Mouse (Mus musculus) limb, embryonic 11.5 days (tissue): ENCODE data around the gene Susd2. TPM values are rescaled to one million over a fixed set of nuclear protein-coding genes. Genes with fewer than 3 reads are reported as not detected.

Source experiments
- ATAC-seq: fragments of 200-750 bp; cut with Nextera tagmentation; 2 replicates; pipeline ENCODE4 v1.8.0; 2017; ENCODE audit warnings: low read depth; ENCODE audit not compliant: insufficient number of reproducible peaks, low FRiP score, low TSS enrichment
- DNase-seq: peaks from one replicate; pipeline ENCODE4 v3.0.0-alpha.2; 2015; ENCODE audit warnings: low spot score
- H3K27ac ChIP-seq: fragments of 300-500 bp; sonication (generic); replicated peaks from 2 replicates; pipeline ENCODE4 v1.5.1; 2014; ENCODE audit warnings: low read depth, mild to moderate bottlenecking, low read length
- H3K27me3 ChIP-seq: fragments of 300-500 bp; sonication (generic); 2 replicates; pipeline ENCODE4 v1.6.1; 2014; ENCODE audit warnings: mild to moderate bottlenecking, low read length, mixed read lengths; ENCODE audit not compliant: control insufficient read depth, insufficient read depth
- H3K36me3 ChIP-seq: fragments of 300-500 bp; sonication (generic); 2 replicates; pipeline ENCODE4 v1.6.1; 2014; ENCODE audit warnings: mild to moderate bottlenecking, low read length, moderate library complexity, mixed read lengths; ENCODE audit not compliant: control insufficient read depth, insufficient read depth
- H3K4me1 ChIP-seq: fragments of 300-500 bp; sonication (generic); 2 replicates; pipeline ENCODE4 v1.6.1; 2014; ENCODE audit warnings: low read length, mixed read lengths; ENCODE audit not compliant: control insufficient read depth, insufficient read depth
- H3K4me2 ChIP-seq: fragments of 300-500 bp; sonication (generic); 2 replicates; pipeline ENCODE4 v1.6.1; 2014; ENCODE audit warnings: low read depth, mild to moderate bottlenecking, moderate library complexity; ENCODE audit not compliant: severe bottlenecking
- H3K4me3 ChIP-seq: fragments of 300-500 bp; sonication (generic); 2 replicates; pipeline ENCODE4 v1.5.1; 2014; ENCODE audit warnings: low read depth, low read length
- H3K9ac ChIP-seq: fragments of 300-500 bp; sonication (generic); 2 replicates; pipeline ENCODE4 v1.6.1; 2014; ENCODE audit warnings: mild to moderate bottlenecking, low read length
- H3K9me3 ChIP-seq: fragments of 300-500 bp; sonication (generic); 2 replicates; pipeline ENCODE4 v1.6.1; 2016; ENCODE audit warnings: low read length; ENCODE audit not compliant: control insufficient read depth
- WGBS: fragments of 180-500 bp; shearing (Covaris S2); extraction: QIAGEN DNeasy Blood & Tissue Kit; methylation state at CpG from one replicate; pipeline ENCODE4 v1.1.7; 2014; 5-methylcytosine and 5-hydroxymethylcytosine counted together
- polyA plus RNA-seq: library from polyadenylated mRNA; unstranded; fragments of >200 nt; fragmentation: Nextera tagmentation; extraction: Ambion mirVana; gene quantifications from 2 replicates; pipeline ENCODE4 v1.2.1, GENCODE M21; 2014

Susd2 gene
- polyA plus RNA-seq, 1 experiment from 2014 or later, result 1.4 TPM

DNA sequence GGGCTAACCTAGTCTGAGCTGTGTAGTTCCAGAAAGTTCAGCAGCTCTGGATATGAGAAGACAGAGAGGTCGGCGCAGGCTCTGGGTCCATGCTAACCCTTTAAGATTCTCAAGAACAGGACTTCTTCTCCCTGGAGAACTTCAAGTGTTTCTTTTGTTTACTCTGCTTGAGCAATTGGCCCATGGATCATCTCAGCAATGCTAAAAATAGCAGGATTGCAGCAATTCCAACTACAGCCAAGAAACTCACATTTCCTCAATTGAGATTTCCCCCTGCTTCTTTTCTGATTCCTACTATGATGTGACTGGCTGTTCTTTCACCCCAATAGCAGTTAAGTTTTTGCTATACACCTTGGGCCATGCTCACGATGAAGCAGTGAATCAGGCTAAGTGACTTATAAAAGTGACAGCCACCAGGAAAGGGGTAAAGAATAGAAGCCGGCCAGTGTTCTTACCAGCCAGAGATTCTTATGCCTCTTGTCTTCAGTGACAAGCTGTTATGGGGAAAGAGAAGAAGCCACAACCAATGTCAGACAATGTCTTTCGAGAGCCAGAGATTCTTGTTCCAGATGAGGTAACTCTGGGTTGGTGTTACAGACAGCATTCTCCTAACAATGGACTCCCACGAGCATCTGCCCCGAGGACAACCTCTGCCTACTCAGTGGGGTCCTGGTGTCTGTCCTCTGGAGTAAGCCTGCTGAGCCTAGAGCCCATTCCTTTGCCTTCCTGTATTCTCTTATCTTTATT, 33.2 kb upstream of the Susd2 start:
- H3K36me3 ChIP-seq, result peaks cover 2% of the 10 kb centered on the region; the same call in 1 of the 2 replicates
- 90% methylated on average over 7 of the region's 7 CpGs for WGBS
- H3K27ac ChIP-seq, result no peak overlapping the region

DNA sequence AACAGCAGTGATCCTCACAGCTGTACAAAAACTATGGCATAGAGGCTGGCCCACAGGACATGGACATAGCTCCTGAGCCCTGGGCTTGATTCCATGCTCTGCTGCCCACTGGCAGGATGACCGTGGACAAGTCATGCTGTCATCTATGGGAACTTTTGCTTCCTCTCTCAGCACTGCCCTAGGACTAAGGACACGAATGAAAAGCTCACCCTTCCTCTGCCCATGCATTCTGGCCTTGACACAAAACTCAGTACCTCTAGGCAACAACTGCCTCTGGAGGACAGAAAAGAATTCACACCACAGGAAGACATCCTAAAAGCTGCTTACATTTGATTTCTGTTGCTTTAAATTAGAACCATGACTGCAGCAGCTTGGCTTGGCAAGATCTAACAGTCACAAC, 32.5 kb upstream of the Susd2 start:
- H3K36me3 ChIP-seq, result peaks cover 2% of the 10 kb centered on the region; the same call in 1 of the 2 replicates
- ATAC-seq (no peak), DNase-seq (no peak)

More for the DNA sequence above, 33.2 kb upstream of the Susd2 start:
- Histone ChIP-seq H3K4me2 (no peak overlapping the region), H3K4me3 (no peak overlapping the region), H3K27me3 (no peaks in the 10 kb centered on the region), H3K9ac (no peak overlapping the region), H3K9me3 (no peaks in the 10 kb centered on the region), H3K4me1 (peaks cover 12% of the 10 kb centered on the region)
- DNase-seq, result no peak
- no peak for ATAC-seq

DNA sequence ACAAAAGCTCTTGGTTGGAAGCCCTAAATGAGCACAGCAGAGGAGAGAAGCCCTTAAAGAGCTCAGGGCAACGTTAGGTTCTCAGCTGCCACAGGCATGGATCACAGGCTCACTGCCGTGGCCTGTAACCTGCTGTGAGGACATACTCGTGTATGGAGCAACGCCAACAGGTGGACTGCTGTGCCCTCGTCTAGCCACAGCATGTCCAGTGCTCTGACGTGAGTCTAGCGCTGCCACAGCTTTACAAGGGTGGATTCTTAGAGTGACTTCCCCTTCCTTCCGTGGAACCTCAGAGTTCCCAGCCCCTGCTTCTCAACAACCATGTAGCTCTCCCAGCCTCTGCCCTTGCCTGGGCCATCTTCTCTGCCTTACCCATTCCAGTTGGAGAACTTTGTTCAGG, 31.8 kb upstream of the Susd2 start:
- peaks cover 12% of the 10 kb centered on the region for H3K4me1 ChIP-seq
- no peak for ATAC-seq
- no peaks in the 10 kb centered on the region for H3K27me3 ChIP-seq
- H3K4me3 ChIP-seq, result no peak overlapping the region
- no peak overlapping the region for H3K4me2 ChIP-seq
- H3K9ac ChIP-seq, result no peak overlapping the region
- no peaks in the 10 kb centered on the region for H3K9me3 ChIP-seq
- no peak for DNase-seq
- no peaks in the 10 kb centered on the region for H3K36me3 ChIP-seq
- no peak overlapping the region for H3K27ac ChIP-seq
- 72% methylated on average over 8 of the region's 8 CpGs for WGBS

More for the DNA sequence above, 32.5 kb upstream of the Susd2 start:
- Histone ChIP-seq H3K4me2 (no peak overlapping the region), H3K27me3 (no peaks in the 10 kb centered on the region), H3K27ac (no peak overlapping the region), H3K9me3 (no peaks in the 10 kb centered on the region), H3K4me1 (peaks cover 12% of the 10 kb centered on the region), H3K4me3 (no peak overlapping the region), H3K9ac (no peak overlapping the region)
- 87% methylated on average over 2 of the region's 2 CpGs for WGBS

DNA sequence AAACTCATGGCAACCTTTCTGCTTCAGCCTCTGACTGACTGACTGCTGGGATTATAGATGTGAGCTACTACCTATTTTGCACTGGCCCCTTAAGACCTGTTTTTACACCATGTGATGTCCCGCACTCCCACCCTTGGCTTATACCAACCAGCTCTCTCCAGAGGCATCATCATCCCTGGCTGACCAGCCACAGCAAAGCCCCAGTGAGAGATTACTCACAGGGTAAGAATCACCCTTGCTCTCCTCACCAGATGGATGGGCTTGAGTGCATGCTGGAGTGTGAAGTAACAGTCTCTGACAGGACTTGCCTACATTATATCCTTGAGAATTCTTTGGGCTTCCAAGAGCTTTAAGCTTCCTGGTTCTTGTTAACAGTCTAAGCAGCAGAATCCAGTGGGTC, 26.1 kb upstream of the Susd2 start:
- no peaks in the 10 kb centered on the region for H3K9me3 ChIP-seq
- peaks cover 14% of the 10 kb centered on the region; the same call in 1 of the 2 replicates for H3K4me1 ChIP-seq
- H3K27ac ChIP-seq, result no peak overlapping the region
- H3K4me2 ChIP-seq, result no peak overlapping the region
- 100% methylated on average over 1 of the region's 1 CpGs for WGBS
- no peaks in the 10 kb centered on the region; the same call in 1 of the 2 replicates for H3K36me3 ChIP-seq
- no peak overlapping the region for H3K4me3 ChIP-seq
- no peak for DNase-seq
- no peaks in the 10 kb centered on the region for H3K27me3 ChIP-seq
- H3K9ac ChIP-seq, result no peak overlapping the region
- no peak for ATAC-seq

DNA sequence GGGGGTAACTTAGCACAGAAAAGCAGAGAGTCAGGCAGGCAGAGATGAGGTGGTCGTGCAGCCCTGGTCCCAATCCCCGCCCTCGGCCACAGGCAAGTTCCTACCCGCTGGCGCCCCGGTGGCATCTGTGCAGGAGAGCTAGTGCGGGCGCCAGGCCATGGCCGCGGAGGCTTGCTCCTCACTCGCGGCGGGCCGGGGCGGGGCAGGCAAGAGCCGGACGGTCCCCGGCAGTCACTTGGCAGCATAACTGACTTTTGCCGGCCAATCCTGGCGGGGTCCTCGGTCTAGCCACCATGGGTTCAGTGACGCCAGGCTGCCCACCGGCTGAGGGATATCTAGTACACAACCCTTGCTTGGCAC, 24.1 kb upstream of the Susd2 start:
- ATAC-seq, result peak; percentile 55
- no peak overlapping the region for H3K27ac ChIP-seq
- peak; percentile 62 for DNase-seq

DNA sequence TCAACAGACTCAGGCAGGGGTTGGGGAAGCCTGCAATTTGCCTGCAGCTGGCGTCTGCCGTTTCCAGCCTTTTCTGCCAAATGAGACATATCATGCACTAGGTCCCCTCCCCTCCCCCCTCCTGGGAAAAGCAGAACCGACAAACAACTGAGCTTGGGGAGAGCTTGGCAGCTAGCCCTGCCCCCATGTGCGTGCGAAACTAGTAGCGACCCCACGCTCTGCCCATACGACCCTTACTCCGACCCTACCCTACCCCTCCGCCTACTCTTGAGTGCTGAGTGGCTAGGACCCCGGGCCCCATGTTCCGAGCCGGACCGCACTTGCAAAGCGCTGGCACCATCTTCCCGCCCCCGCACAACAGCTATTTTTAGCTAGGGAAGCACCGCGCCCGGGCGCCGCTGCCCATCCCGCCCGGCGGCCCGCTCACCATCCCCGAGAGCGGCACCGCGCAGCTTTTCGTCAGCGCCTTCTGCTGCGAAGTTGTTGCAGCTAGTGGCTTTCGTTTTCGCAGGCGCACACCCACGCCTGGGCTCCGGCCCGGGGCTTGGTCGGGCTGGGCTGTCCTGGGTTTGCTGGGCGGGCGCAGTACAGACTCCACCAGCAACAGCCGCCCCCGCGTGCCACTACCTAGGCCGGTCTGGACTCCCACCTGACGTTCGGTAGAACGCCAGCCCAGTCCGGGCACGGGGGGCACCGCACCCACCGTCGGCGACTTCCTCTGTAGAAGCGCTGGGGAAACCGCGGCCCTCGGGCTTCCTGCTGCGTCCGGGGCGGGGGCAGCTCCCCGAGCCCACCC, 23.5 kb upstream of the Susd2 start:
- H3K4me3 ChIP-seq, result peak overlapping the region; percentile 63
- peaks cover 14% of the 10 kb centered on the region; the same call in 1 of the 2 replicates for H3K4me1 ChIP-seq
- H3K27ac ChIP-seq, result no peak overlapping the region
- no peaks in the 10 kb centered on the region for H3K27me3 ChIP-seq
- H3K4me2 ChIP-seq, result peak overlapping the region; percentile 100
- WGBS, result under 1% methylated on average over 62 of the region's 63 CpGs
- peak overlapping the region; percentile 64 for H3K9ac ChIP-seq
- ATAC-seq (no peak), DNase-seq (peak; percentile 68)
- peaks cover 3% of the 10 kb centered on the region; the same call in 1 of the 2 replicates for H3K36me3 ChIP-seq
- no peaks in the 10 kb centered on the region for H3K9me3 ChIP-seq

More for the DNA sequence above, 24.1 kb upstream of the Susd2 start:
- Histone ChIP-seq H3K36me3 (peaks cover 3% of the 10 kb centered on the region; the same call in 1 of the 2 replicates), H3K9ac (peak overlapping the region; percentile 64), H3K4me2 (peak overlapping the region; percentile 100), H3K4me3 (peak overlapping the region; percentile 63), H3K4me1 (peaks cover 14% of the 10 kb centered on the region; the same call in 1 of the 2 replicates), H3K27me3 (no peaks in the 10 kb centered on the region), H3K9me3 (no peaks in the 10 kb centered on the region)
- WGBS, result 1% methylated on average over 23 of the region's 23 CpGs

DNA sequence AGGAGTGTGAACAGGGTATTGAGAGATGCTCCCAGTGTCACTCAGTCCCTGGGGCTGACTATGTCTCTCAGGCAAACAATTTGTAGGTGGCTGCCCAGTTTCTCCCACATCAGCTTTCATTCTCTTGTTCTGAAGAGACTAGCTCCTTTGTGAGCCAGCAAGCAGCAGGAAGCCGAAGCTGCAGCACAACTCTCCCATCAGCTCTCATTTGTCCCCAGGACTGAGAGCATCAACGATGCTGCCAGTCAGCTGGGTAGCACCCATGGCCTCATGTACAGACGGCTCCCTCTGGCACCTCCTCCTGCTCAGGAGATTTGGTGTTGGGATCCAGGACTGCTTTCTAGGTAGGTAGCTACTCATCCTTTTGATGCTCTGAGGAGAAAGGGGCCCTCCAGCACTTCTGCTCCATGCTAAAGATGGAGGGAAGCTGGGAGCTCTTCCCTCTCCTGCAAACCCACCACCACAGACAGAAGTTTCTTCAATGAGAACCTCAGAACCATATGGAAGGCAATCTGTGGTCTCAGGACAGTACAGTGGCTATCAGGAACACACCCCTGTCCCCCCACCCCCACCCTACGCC, 22.7 kb upstream of the Susd2 start:
- Histone ChIP-seq H3K4me1 (peaks cover 14% of the 10 kb centered on the region; the same call in 1 of the 2 replicates), H3K27me3 (no peaks in the 10 kb centered on the region), H3K9ac (peak overlapping the region; percentile 64; the same call in 1 of the 2 replicates), H3K36me3 (peaks cover 5% of the 10 kb centered on the region; the same call in 1 of the 2 replicates), H3K9me3 (no peaks in the 10 kb centered on the region), H3K4me2 (peak overlapping the region; percentile 100), H3K27ac (no peak overlapping the region), H3K4me3 (peak overlapping the region; percentile 63; the same call in 1 of the 2 replicates)
- ATAC-seq (no peak), DNase-seq (no peak)
- 49% methylated on average over 4 of the region's 4 CpGs for WGBS

DNA sequence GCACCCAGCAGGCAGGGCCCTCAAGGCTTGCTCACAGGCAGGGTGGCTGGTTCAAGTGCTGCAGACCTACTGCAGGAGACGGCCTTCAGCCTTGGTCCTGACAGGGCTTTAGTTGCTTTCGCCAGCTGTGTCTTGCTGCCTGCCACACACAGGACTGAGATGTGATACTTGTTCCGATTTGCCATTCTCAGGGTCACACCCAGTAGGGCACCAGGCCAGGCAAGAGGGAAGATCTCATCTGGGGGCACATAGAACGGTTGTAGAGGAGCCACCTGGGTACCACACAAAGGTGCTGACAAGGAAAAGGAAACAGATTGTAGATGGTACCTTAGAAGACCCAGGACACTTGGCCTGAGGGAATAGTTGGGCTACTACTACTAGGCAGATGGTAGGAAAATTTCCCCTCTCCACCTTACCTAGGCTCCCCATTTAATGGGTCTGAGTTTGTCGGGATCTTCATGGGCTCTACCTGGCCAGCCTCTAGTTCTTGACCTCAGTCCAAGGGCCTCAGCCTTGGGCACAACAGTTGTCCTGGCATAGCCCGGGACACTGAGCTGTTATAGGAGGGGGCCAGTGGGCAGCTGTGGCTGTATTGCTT, 21.0 kb upstream of the Susd2 start:
- no peak for DNase-seq
- Histone ChIP-seq H3K4me2 (no peak overlapping the region), H3K9me3 (no peaks in the 10 kb centered on the region), H3K9ac (no peak overlapping the region), H3K4me1 (peaks cover 14% of the 10 kb centered on the region; the same call in 1 of the 2 replicates), H3K27ac (no peak overlapping the region), H3K4me3 (no peak overlapping the region), H3K27me3 (no peaks in the 10 kb centered on the region), H3K36me3 (peaks cover 5% of the 10 kb centered on the region; the same call in 1 of the 2 replicates)
- WGBS, result 89% methylated on average over 6 of the region's 6 CpGs
- ATAC-seq, result no peak
